Mouse (Mus musculus) heart, embryonic 16.5 days (tissue): Measurements from ENCODE around the gene Odf3b. TPM values are rescaled to one million over a fixed set of nuclear protein-coding genes. Genes with fewer than 3 reads are reported as not detected.

Experiments used
- ATAC-seq: fragments of 200-750 bp; cut with Nextera tagmentation; replicated peaks from 2 replicates; pipeline ENCODE4 v1.8.0; 2017; ENCODE audit warnings: moderate number of reproducible peaks; ENCODE audit not compliant: insufficient read depth, low FRiP score; ENCODE audit errors: extremely low read depth
- H3K27ac ChIP-seq: fragments of 300-500 bp; sonication (generic); 2 replicates; pipeline ENCODE4 v1.5.1; 2014; ENCODE audit warnings: mild to moderate bottlenecking, low read length, control low read depth, moderate library complexity
- H3K27me3 ChIP-seq: fragments of 300-500 bp; sonication (generic); 2 replicates; pipeline ENCODE4 v1.6.1; 2014; ENCODE audit warnings: low read length, mixed read lengths; ENCODE audit not compliant: control insufficient read depth, insufficient read depth
- H3K36me3 ChIP-seq: fragments of 300-500 bp; sonication (generic); 2 replicates; pipeline ENCODE4 v1.6.1; 2014; ENCODE audit not compliant: control insufficient read depth, insufficient read depth
- H3K4me1 ChIP-seq: fragments of 300-500 bp; sonication (generic); 2 replicates; pipeline ENCODE4 v1.6.1; 2014; ENCODE audit warnings: low read length, mixed read lengths; ENCODE audit not compliant: control insufficient read depth, insufficient read depth
- H3K4me2 ChIP-seq: fragments of 300-500 bp; sonication (generic); 2 replicates; pipeline ENCODE4 v1.6.1; 2014; ENCODE audit warnings: low read depth, mild to moderate bottlenecking, control low read depth, low read length
- H3K4me3 ChIP-seq: fragments of 300-500 bp; sonication (generic); 2 replicates; pipeline ENCODE4 v1.5.1; 2014; ENCODE audit warnings: mild to moderate bottlenecking, control low read depth, low read length
- H3K9ac ChIP-seq: fragments of 300-500 bp; sonication (generic); 2 replicates; pipeline ENCODE4 v1.6.1; 2014; ENCODE audit warnings: low read length, control low read depth
- H3K9me3 ChIP-seq: fragments of 300-500 bp; sonication (generic); replicated peaks from 2 replicates; pipeline ENCODE4 v1.6.1; 2016; ENCODE audit warnings: low read length; ENCODE audit not compliant: control insufficient read depth
- WGBS: fragments of 180-500 bp; shearing (Covaris S2); extraction: QIAGEN DNeasy Blood & Tissue Kit; methylation state at CpG from one replicate; pipeline ENCODE4 v1.1.7; 2014; 5-methylcytosine and 5-hydroxymethylcytosine counted together
- polyA plus RNA-seq: library from polyadenylated mRNA; unstranded; fragments of >200 nt; fragmentation: Nextera tagmentation; extraction: Ambion mirVana; gene quantifications from 2 replicates; pipeline ENCODE4 v1.2.1, GENCODE M21; 2015

Gene Odf3b
- polyA plus RNA-seq, 1 experiment from 2014 or later = 1.9 TPM

DNA sequence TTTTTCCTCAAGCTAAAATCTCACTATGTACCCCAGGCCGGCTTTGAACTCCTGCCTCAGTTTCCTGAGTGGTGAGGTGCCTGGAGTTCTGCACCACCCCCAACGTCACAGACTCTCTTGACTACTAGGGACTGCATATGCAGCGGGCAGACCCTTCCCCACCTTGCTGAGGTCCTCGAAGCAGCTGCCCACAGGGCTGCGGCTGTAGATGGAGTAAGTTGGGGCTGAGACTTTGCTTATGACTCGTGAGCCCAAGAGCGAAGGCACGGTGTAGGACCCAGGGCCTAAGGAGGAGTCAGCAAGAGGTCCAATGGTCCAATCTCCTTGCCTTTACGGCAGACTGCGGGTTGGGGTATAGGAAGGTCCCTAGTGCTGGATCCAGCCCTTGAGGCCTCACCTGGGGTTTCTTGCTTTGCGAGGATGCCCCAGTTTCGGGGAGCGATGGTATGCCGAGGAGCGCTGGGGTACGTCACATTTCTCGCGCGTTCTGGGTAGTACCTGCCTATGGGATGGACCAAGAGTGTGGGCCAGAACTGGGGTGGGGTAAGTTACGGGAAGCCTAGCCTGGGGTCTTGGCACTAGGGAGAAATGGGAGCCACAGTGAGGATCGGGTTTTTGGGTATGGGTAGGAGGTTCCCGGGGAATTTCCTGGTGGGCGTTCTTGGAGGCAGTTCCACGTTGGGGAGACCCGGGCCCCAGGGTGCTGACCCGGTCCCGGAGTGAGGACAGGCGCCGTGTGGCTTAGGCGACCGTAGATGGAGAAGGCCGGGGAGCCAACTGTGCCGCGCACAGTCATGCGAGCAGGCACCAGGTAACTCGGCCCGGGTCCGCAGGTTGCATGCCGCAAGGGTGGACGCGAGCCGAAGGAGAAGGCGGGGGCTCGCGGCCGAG lies 899 bp downstream of the Odf3b start:
- peak overlapping the region; percentile 57 for H3K4me3 ChIP-seq
- H3K27ac ChIP-seq = no peak overlapping the region
- H3K9me3 ChIP-seq = no peaks in the 10 kb centered on the region
- H3K4me1 ChIP-seq = peaks cover 21% of the 10 kb centered on the region
- ATAC-seq = no peak
- WGBS = 16% methylated on average over 39 of the region's 46 CpGs
- H3K36me3 ChIP-seq = no peaks in the 10 kb centered on the region
- peak overlapping the region; percentile 84 for H3K4me2 ChIP-seq
- H3K9ac ChIP-seq = peak overlapping the region; percentile 62
- peaks cover 35% of the 10 kb centered on the region for H3K27me3 ChIP-seq

DNA sequence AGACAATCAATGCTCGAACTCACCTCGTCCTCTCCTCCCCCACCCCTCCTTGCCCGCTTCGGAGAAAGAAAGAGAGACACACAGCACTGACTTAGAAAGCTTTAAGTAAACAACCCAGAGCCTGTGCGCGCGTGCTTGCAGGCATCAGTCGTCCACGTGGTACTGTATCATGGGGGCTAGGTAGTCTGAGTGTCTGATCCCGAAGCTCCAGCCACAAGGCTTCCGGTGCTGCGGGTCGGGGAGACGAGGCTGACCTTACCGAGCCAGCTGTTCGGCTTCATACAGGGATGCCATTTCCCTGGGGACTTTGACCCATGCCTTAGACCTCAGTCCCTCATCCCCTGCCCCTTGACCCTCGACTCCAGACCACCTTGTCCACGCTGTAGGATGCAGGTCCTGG lies 1.7 kb downstream of the Odf3b start:
- Histone ChIP-seq H3K9ac (0 out of 2 replicates have a peak overlapping the region, but pooled peaks have one; percentile 9), H3K36me3 (peaks cover 1% of the 10 kb centered on the region), H3K9me3 (no peaks in the 10 kb centered on the region), H3K4me3 (peak overlapping the region; percentile 8; the same call in 1 of the 2 replicates), H3K4me2 (peak overlapping the region; percentile 32; the same call in 1 of the 2 replicates), H3K27me3 (peaks cover 35% of the 10 kb centered on the region), H3K4me1 (peaks cover 28% of the 10 kb centered on the region), H3K27ac (no peak overlapping the region)
- ATAC-seq = no peak
- WGBS = 6% methylated on average over 18 of the region's 18 CpGs

DNA sequence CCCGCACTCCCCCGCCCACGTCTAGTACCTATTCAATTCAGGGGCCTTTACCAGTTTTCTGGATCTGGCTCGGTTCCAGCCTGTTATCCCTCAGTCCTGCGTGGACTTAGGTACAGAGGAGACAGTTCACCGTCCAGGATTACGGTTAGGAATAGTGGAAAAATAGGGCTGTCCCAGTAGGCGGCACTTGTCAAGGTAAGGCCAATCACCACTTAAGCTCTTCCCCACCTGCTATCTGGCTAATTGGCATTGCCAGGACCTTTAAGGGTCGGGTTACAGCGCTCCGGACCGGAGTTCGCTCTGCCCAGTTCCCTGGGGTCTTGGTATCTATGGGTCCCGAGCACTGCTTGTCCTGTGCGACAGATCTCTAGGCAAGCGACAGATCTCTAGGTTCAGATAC lies 2.1 kb downstream of the Odf3b start, which contains the start of gene Tymp:
Gene Tymp, minus strand, starts transcription at position 83 of the 400 bp plus-strand sequence.
- peak within 1 kb of the TSS; percentile 32; the same call in 1 of the 2 replicates for H3K4me2 ChIP-seq
- H3K4me3 ChIP-seq = peak within 1 kb of the TSS; percentile 8; the same call in 1 of the 2 replicates
- peaks cover 28% of the 10 kb centered on the region for H3K4me1 ChIP-seq
- WGBS = 23% methylated on average over 16 of the region's 16 CpGs
- H3K9ac ChIP-seq = 0 out of 2 replicates have a peak within 1 kb of the TSS, but pooled peaks have one; percentile 9
- peaks cover 5% of the 10 kb centered on the region for H3K36me3 ChIP-seq
- H3K9me3 ChIP-seq = no peaks in the 10 kb centered on the region
- ATAC-seq = no peak
- no peak within 1 kb of the TSS for H3K27ac ChIP-seq
- peaks cover 35% of the 10 kb centered on the region for H3K27me3 ChIP-seq

DNA sequence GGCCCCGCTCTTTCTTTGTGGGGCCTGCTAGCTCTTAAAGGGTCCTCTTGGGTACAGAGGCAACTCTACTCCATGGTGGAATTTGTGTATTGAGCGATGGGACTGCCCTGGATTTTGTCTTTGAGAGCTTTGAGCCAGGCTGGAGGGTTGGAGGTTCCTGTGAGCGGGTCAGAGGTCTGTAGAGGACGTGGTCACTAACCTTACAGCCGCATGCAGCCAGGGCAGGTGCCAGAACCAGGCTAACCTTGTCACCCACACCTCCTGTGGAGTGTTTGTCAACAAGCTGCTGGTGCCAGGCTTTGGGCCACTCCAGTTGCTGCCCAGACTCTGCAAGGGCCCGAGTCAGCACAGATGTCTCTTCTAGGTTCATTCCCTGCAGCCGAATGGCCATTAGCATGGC lies 3.0 kb downstream of the Odf3b start:
- H3K4me2 ChIP-seq = no peak overlapping the region

DNA sequence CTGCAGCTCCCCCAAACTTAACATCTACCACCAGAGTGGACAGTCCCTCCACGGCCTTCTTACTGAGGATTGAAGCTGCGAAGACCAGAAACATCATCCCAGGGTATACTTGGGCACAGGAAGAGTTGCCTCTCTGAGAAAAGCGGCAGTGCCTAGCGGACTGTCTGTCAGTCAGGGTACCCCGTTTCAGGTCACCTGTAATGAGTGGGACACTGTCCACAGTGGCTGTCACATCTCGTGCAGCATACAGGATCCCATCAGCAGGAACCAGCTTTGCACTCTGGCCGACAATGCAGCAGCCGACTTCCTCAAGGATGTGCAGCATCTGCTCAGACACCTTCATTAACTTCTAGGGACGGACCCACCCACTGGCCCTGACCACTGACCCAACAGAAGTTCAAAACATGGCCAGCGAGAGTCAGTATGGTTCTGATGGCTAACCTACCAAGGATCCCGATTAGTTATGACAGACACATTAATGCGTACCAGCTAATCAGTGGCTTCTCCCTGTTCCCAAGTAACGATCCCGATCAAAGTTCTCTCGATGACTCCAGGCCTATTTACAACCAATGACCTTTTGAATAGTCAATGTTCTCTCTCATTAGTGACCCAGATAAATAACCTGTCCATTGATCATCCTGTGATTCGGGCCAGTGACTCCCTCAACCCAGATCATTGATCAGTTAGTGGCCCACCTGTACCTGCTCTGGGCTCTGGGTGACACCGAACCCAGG lies 4.1 kb downstream of the Odf3b start:
- Histone ChIP-seq H3K27ac (no peak overlapping the region), H3K4me2 (no peak overlapping the region), H3K4me1 (peaks cover 28% of the 10 kb centered on the region), H3K27me3 (peaks cover 32% of the 10 kb centered on the region), H3K9me3 (no peaks in the 10 kb centered on the region), H3K4me3 (no peak overlapping the region), H3K9ac (no peak overlapping the region), H3K36me3 (peaks cover 24% of the 10 kb centered on the region)
- ATAC-seq = no peak
- 90% methylated on average over 17 of the region's 17 CpGs for WGBS

More for the DNA sequence above, 3.0 kb downstream of the Odf3b start:
- Histone ChIP-seq H3K9me3 (no peaks in the 10 kb centered on the region), H3K4me3 (no peak overlapping the region), H3K27me3 (peaks cover 35% of the 10 kb centered on the region), H3K4me1 (peaks cover 28% of the 10 kb centered on the region), H3K36me3 (peaks cover 14% of the 10 kb centered on the region), H3K27ac (no peak overlapping the region), H3K9ac (no peak overlapping the region)
- no peak for ATAC-seq
- WGBS = 72% methylated on average over 7 of the region's 7 CpGs

DNA sequence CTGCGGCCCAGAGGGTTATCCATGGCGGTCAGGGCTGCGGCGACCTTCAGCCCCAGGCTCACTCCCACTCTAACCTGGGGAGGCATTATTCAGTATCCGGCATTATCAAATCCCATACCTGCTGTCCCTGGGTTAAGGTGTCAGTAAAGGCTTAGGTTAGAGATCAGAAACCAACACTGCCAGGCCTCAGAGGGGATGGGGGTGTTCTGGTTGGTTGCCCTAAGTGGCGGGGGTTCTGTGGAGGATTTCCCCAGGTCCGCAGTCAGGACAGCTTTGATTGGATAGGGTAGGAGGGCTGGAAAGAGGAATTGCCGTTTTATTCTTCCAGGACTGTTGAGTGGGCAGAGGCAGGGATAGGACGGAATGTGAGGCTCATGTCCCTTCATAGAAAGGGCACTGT lies 4.7 kb downstream of the Odf3b start:
- H3K4me1 ChIP-seq = peaks cover 25% of the 10 kb centered on the region
- H3K27me3 ChIP-seq = peaks cover 32% of the 10 kb centered on the region
- ATAC-seq = peak; percentile 6; the same call in 1 of the 2 replicates
- peaks cover 30% of the 10 kb centered on the region for H3K36me3 ChIP-seq
- no peaks in the 10 kb centered on the region for H3K9me3 ChIP-seq
- peak overlapping the region; percentile 91 for H3K9ac ChIP-seq
- H3K4me3 ChIP-seq = peak overlapping the region; percentile 88
- 41% methylated on average over 9 of the region's 9 CpGs for WGBS
- peak overlapping the region; percentile 93 for H3K4me2 ChIP-seq
- peak overlapping the region; percentile 97 for H3K27ac ChIP-seq

DNA sequence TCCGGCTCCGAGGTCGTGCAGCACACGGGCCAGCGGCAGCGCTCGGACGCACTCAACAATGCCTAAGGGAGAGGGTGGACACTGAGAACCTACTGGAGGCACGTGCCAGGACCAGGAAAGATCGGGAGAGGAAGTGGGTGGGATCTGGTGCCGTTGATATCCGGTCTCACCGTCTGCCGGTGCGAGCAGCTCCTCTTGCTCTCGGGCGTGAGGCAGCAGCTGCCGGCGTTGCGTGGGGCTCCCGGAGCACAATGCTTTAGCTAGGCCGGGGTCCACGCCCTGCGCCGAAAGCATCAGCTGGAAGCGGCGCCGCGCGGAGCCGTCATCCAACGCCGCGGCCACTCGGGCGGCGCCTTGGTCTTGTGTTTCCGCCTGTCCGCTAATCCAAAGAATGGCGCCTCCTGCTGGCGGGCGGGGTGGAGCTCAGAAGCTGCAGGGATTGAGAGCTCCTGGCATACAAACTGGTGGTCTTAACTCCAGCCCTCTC lies 5.3 kb downstream of the Odf3b start, which contains the start of gene Sco2:
Gene Sco2, minus strand, starts transcription at position 85 of the 487 bp plus-strand sequence.
- WGBS = 0% methylated on average over 42 of the region's 42 CpGs
- Histone ChIP-seq H3K4me1 (peaks cover 19% of the 10 kb centered on the region), H3K4me3 (peak within 1 kb of the TSS; percentile 88), H3K9me3 (no peaks in the 10 kb centered on the region), H3K4me2 (peak within 1 kb of the TSS; percentile 93), H3K36me3 (peaks cover 36% of the 10 kb centered on the region), H3K9ac (peak within 1 kb of the TSS; percentile 91), H3K27me3 (peaks cover 27% of the 10 kb centered on the region), H3K27ac (peak within 1 kb of the TSS; percentile 97)
- ATAC-seq = peak; percentile 83

DNA sequence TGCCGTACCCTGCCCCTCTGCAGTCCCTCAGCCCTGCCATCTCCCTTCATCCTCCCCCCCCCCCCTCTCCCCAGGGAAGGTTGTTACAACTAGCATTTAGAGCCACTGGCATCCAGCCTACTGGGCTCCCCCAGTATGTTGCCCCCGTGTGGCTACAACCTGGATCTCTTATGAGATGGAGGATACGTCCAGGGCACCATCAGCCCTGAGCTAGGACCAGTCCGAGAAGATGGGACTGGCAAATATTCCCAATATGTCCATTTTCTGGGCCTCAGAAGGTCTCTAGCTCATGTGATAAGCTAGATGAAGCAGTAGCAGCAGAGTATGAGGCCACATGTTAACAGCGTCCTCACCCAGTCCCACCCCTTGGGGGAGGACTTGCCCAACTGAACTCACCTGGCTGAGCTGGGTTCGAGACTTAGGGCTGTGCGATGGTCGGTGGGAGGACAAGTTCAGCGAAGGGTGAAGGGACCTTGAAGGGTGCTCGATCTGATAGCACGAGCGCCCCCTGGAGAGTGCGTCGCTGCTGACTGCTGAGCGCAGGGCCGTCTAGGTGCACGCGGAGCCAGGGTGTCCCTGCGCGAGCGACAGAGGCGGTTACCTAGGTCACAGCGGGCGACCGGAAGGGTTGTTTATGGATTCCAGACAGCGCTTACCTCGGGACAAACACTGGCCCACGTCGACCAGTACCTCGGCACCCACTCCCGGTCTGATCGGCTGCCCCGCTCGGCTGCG lies 5.9 kb downstream of the Odf3b start:
- peak; percentile 86 for ATAC-seq

More for the DNA sequence above, 5.9 kb downstream of the Odf3b start:
- Histone ChIP-seq H3K4me2 (peak overlapping the region; percentile 93), H3K4me3 (peak overlapping the region; percentile 88), H3K9me3 (no peaks in the 10 kb centered on the region), H3K4me1 (peaks cover 15% of the 10 kb centered on the region), H3K27ac (peak overlapping the region; percentile 97), H3K36me3 (peaks cover 42% of the 10 kb centered on the region), H3K27me3 (peaks cover 23% of the 10 kb centered on the region), H3K9ac (peak overlapping the region; percentile 91)
- 2% methylated on average over 35 of the region's 35 CpGs for WGBS
